ENCODE assay signal across 24 mouse cellular contexts in the genomic region with DNA sequence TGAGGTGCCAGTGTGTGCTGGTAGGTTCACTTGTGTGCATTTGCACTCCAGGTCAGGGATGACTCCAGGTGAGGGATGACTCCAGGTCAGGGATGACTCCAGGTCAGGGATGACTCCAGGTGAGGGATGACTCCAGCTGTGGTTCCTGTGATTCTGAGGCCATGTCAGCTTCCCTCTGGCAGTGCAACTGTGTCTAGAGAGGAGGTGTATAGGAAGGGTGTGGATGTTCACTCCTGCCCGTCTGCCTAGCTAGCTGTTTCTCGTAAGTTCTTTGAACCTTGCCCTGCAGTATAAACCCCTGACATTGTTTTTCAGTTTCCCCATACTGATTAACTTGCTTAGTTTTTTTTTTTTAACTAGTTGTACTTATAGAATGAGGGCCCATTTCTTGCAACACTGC. TPM values are rescaled to one million over a fixed set of nuclear protein-coding genes. Genes with fewer than 3 reads are reported as not detected.
DNase-seq lines count a peak whose midpoint lies in the region; ATAC-seq lines count a peak whose summit lies in the region.
"Had no signal": no experiment of that assay in that cellular context is flagged by ENCODE, and none has a peak within 500 bp of the region (broad histone marks: within the 10 kb centered on the region; RNA-seq: fewer than 3 reads in every experiment).

No protein-coding gene starts in this region.

- no peak overlapping the region for H3K4me3 ChIP-seq in intestine, embryonic 15.5 days (replicated peaks)
- no peak overlapping the region for H3K4me3 ChIP-seq in intestine, embryonic 16.5 days (ENCODE audit: low read length)
- no peak overlapping the region for H3K4me3 ChIP-seq in kidney, embryonic 15.5 days (replicated peaks)
- H3K4me3 ChIP-seq: forebrain, embryonic 10.5 days; heart, embryonic 12.5 days; liver, embryonic 13.5 days had no signal

- ATAC-seq in intestine, embryonic 15.5 days = peak; percentile 94
- peak; percentile 95 for ATAC-seq in intestine, embryonic 16.5 days
- peak; percentile 71; the same call in 1 of the 2 replicates for ATAC-seq in kidney, embryonic 15.5 days (replicated peaks; ENCODE audit: low FRiP score)
- ATAC-seq in monocyte, adult 5-6 weeks (replicated peaks; ENCODE audit: insufficient number of reproducible peaks, low FRiP score, low TSS enrichment, poor library complexity, severe bottlenecking) = no peak
- ATAC-seq: activated CD4-positive, CD25-positive, alpha-beta regulatory T cell, adult 4 months; forebrain, embryonic 16.5 days; hindbrain, postnatal 0 days; midbrain, embryonic 16.5 days had no signal

- DNase-seq in kidney, postnatal 36 days = peak; percentile 22 to 35
- no peak for DNase-seq in B cell, adult 2 months
- no peak for DNase-seq in left cerebral cortex, adult 18-20 months (ENCODE audit: low spot score in 2 of 2)
- DNase-seq: adrenal gland, postnatal 10 days; cerebellum, adult 18-20 months; cerebellum, postnatal 14 days; gastrocnemius, postnatal 10 days; heart, adult 18-20 months; heart, postnatal 10 days; liver, embryonic 13.5 days; right cerebral cortex, adult 18-20 months; right cerebral cortex, postnatal 4 days; thymus, postnatal 14 days had no signal

- WGBS in intestine, embryonic 15.5 days = 69% methylated on average over 2 of the region's 2 CpGs
- WGBS in intestine, embryonic 16.5 days = 60% methylated on average over 2 of the region's 2 CpGs
- WGBS in kidney, embryonic 15.5 days = 57% methylated on average over 2 of the region's 2 CpGs

- no peak overlapping the region for H3K9ac ChIP-seq in intestine, embryonic 15.5 days
- no peak overlapping the region for H3K9ac ChIP-seq in intestine, embryonic 16.5 days (ENCODE audit: low read depth, low read length)
- no peak overlapping the region for H3K9ac ChIP-seq in kidney, embryonic 15.5 days
- H3K9ac ChIP-seq: heart, embryonic 12.5 days; liver, embryonic 13.5 days had no signal

- H3K27ac ChIP-seq in intestine, embryonic 15.5 days = no peak overlapping the region
- peak overlapping the region; percentile 73 for H3K27ac ChIP-seq in intestine, embryonic 16.5 days (ENCODE audit: low read length)
- peak overlapping the region; percentile 63; the same call in 1 of the 2 replicates for H3K27ac ChIP-seq in kidney, embryonic 15.5 days
- H3K27ac ChIP-seq: forebrain, embryonic 10.5 days; hindbrain, postnatal 0 days; liver, embryonic 13.5 days; macrophage had no signal

- no peaks in the 10 kb centered on the region for H3K27me3 ChIP-seq in intestine, embryonic 15.5 days (replicated peaks)
- no peaks in the 10 kb centered on the region for H3K27me3 ChIP-seq in intestine, embryonic 16.5 days (replicated peaks; ENCODE audit: control insufficient read depth, insufficient read depth, low read length)
- no peaks in the 10 kb centered on the region for H3K27me3 ChIP-seq in kidney, embryonic 15.5 days
- H3K27me3 ChIP-seq: heart, embryonic 12.5 days; liver, embryonic 13.5 days had no signal

- H3K36me3 ChIP-seq in intestine, embryonic 15.5 days = no peaks in the 10 kb centered on the region
- no peaks in the 10 kb centered on the region for H3K36me3 ChIP-seq in intestine, embryonic 16.5 days (ENCODE audit: control insufficient read depth, insufficient read depth, low read length)
- H3K36me3 ChIP-seq in kidney, embryonic 15.5 days = no peaks in the 10 kb centered on the region
- H3K36me3 ChIP-seq: forebrain, embryonic 10.5 days; heart, embryonic 12.5 days; liver, embryonic 13.5 days had no signal

- H3K4me1 ChIP-seq in intestine, embryonic 15.5 days (replicated peaks) = peaks cover 5% of the 10 kb centered on the region; the same call in 1 of the 2 replicates
- H3K4me1 ChIP-seq in intestine, embryonic 16.5 days (ENCODE audit: control insufficient read depth, insufficient read depth, low read length) = peaks cover 15% of the 10 kb centered on the region; the same call in 1 of the 2 replicates
- H3K4me1 ChIP-seq in kidney, embryonic 15.5 days = peaks cover 2% of the 10 kb centered on the region; the same call in 1 of the 2 replicates
- H3K4me1 ChIP-seq: forebrain, embryonic 10.5 days; liver, embryonic 13.5 days had no signal

- no peaks in the 10 kb centered on the region for H3K9me3 ChIP-seq in intestine, embryonic 15.5 days
- no peaks in the 10 kb centered on the region for H3K9me3 ChIP-seq in intestine, embryonic 16.5 days (ENCODE audit: control insufficient read depth, low read length)
- no peaks in the 10 kb centered on the region for H3K9me3 ChIP-seq in kidney, embryonic 15.5 days (replicated peaks)
- H3K9me3 ChIP-seq: forebrain, embryonic 10.5 days; heart, embryonic 12.5 days; liver, embryonic 13.5 days had no signal

- H3K4me2 ChIP-seq in intestine, embryonic 15.5 days (replicated peaks) = no peak overlapping the region
- no peak overlapping the region for H3K4me2 ChIP-seq in intestine, embryonic 16.5 days (ENCODE audit: low read depth, low read length)
- no peak overlapping the region for H3K4me2 ChIP-seq in kidney, embryonic 15.5 days
- H3K4me2 ChIP-seq: heart, embryonic 12.5 days; liver, embryonic 13.5 days had no signal

RNA-seq across cellular contexts. Expression of a gene that starts 9.6 kb away (rescaled TPM):
- polyA plus RNA-seq in intestine, embryonic 15.5 days (2015; fragmentation: Nextera tagmentation; extraction: Ambion mirVana) = 6.1 and 6.8 TPM in 2 replicates
- polyA plus RNA-seq in intestine, embryonic 16.5 days (2015; fragmentation: Nextera tagmentation; extraction: Ambion mirVana) = 5.1 and 6.7 TPM in 2 replicates
- polyA plus RNA-seq in kidney, embryonic 15.5 days (2015; fragmentation: Nextera tagmentation; extraction: Ambion mirVana) = 7.9 and 9.2 TPM in 2 replicates
- 0.75 to 4.4 TPM (median 2.0 TPM) in 3 replicates for total RNA-seq in monocyte, adult 5-6 weeks (2017)
- 10 to 100 TPM in 1 of 2 experiments, 1 to 10 TPM in 1; 10.0 to 11.0 TPM for total RNA-seq in left cerebral cortex, adult 18-20 months (2021)

RNA-seq across cellular contexts. Expression of a gene that starts 42.9 kb away (rescaled TPM):
- polyA plus RNA-seq in intestine, embryonic 15.5 days (2015; fragmentation: Nextera tagmentation; extraction: Ambion mirVana) = 175 and 185 TPM in 2 replicates
- polyA plus RNA-seq in intestine, embryonic 16.5 days (2015; fragmentation: Nextera tagmentation; extraction: Ambion mirVana) = 146 and 159 TPM in 2 replicates
- polyA plus RNA-seq in kidney, embryonic 15.5 days (2015; fragmentation: Nextera tagmentation; extraction: Ambion mirVana) = 154 and 158 TPM in 2 replicates
- 58.2 to 101 TPM (median 83.6 TPM) in 3 replicates for total RNA-seq in monocyte, adult 5-6 weeks (2017)
- 100 to 1,000 TPM; 157 to 167 TPM for total RNA-seq in left cerebral cortex, adult 18-20 months (2021)

Comparison
In these comparisons a context has a peak if more than half of its experiments do, and no peak if none do; other contexts are left out.
1. DNase-seq: peak in kidney, postnatal 36 days (2 of 2); none in B cell, adult 2 months (0 of 2) and left cerebral cortex, adult 18-20 months (0 of 2).